Mouse (Mus musculus) CH12.LX (cell line): ENCODE data around the gene Cacnb4. TPM values are rescaled to one million over a fixed set of nuclear protein-coding genes. Genes with fewer than 3 reads are reported as not detected.

Experiments
- DNase-seq: peaks from one replicate; pipeline ENCODE4 v3.0.0-alpha.2; 2013; ENCODE audit errors: extremely low read depth
- H3K27ac ChIP-seq: 2 replicates; pipeline ENCODE4 v1.5.1; 2012; ENCODE audit warnings: low read depth, mild to moderate bottlenecking, control low read depth, moderate library complexity; ENCODE audit not compliant: insufficient read depth
- H3K27me3 ChIP-seq: replicated peaks from 2 replicates; pipeline ENCODE3; 2012; ENCODE audit warnings: inconsistent platforms
- H3K36me3 ChIP-seq, 2 experiments: replicated peaks in 1 of 2; 2 replicates each; pipeline versions ENCODE3 to v1.6.1; 2012; ENCODE audit warnings: inconsistent platforms in 1 of 2, low read length in 1 of 2, mild to moderate bottlenecking in 1 of 2, mixed read lengths in 1 of 2, moderate library complexity in 1 of 2; ENCODE audit not compliant: control insufficient read depth in 1 of 2, insufficient read depth in 1 of 2
- H3K4me1 ChIP-seq, 2 experiments: 2 replicates each; pipeline ENCODE4 v1.6.1; 2012; ENCODE audit warnings: inconsistent platforms in 1 of 2, moderate library complexity in 1 of 2; ENCODE audit not compliant: insufficient read depth in 2 of 2, control insufficient read depth in 1 of 2
- H3K4me2 ChIP-seq: 2 replicates; pipeline ENCODE4 v1.6.1; 2012; ENCODE audit warnings: low read depth, mild to moderate bottlenecking, control low read depth; ENCODE audit not compliant: poor library complexity, insufficient read depth, severe bottlenecking
- H3K4me3 ChIP-seq, 3 experiments: fragments of 150-350 bp in 1 of 3; sonication (generic) in 1 of 3; replicated peaks in 1 of 3; 2 replicates each; pipeline versions ENCODE3 to v1.5.1; 2011 to 2012; ENCODE audit warnings: low read depth in 2 of 3, low read length in 2 of 3, mild to moderate bottlenecking in 2 of 3, moderate library complexity in 2 of 3, control low read depth in 1 of 3, improper control_type of control experiment in 1 of 3, inconsistent platforms in 1 of 3, mixed read lengths in 1 of 3; ENCODE audit not compliant: poor library complexity in 1 of 3
- H3K79me2 ChIP-seq: replicated peaks from 2 replicates; pipeline ENCODE4 v1.6.1; 2012; ENCODE audit warnings: mild to moderate bottlenecking, moderate library complexity; ENCODE audit not compliant: control insufficient read depth, poor library complexity, insufficient read depth, severe bottlenecking; ENCODE audit errors: extremely low read depth
- H3K9ac ChIP-seq: 2 replicates; pipeline ENCODE4 v1.6.1; 2012; ENCODE audit warnings: low read depth, mild to moderate bottlenecking, control low read depth, moderate library complexity; ENCODE audit not compliant: insufficient read depth
- H3K9me3 ChIP-seq: replicated peaks from 2 replicates; pipeline ENCODE3; 2012; ENCODE audit warnings: low read length, inconsistent platforms, mixed read lengths
- BHLHE40 ChIP-seq: IDR thresholded peaks from 2 replicates; pipeline ENCODE4 v1.6.1; 2011; ENCODE audit warnings: mild to moderate bottlenecking, low read depth, low read length, improper control_type of control experiment
- CTCF ChIP-seq, 2 experiments: IDR thresholded peaks in 1 of 2; conservative IDR thresholded peaks in 1 of 2; 2 replicates each; pipeline ENCODE4 v1.5.1; 2011 to 2012; ENCODE audit warnings: low read depth in 2 of 2, low read length in 2 of 2, improper control_type of control experiment in 1 of 2, inconsistent platforms in 1 of 2, mild to moderate bottlenecking in 1 of 2, moderate library complexity in 1 of 2
- EP300 ChIP-seq: IDR thresholded peaks from 2 replicates; pipeline ENCODE4 v1.6.1; 2011; ENCODE audit warnings: low read length, improper control_type of control experiment
- ETS1 ChIP-seq: conservative IDR thresholded peaks from 2 replicates; pipeline ENCODE4 v1.6.1; 2012; ENCODE audit warnings: low read depth, mild to moderate bottlenecking, inconsistent platforms, low read length, improper control_type of control experiment, moderate library complexity
- GABPA ChIP-seq: IDR thresholded peaks from 2 replicates; pipeline ENCODE4 v1.6.1; 2012; ENCODE audit warnings: low read depth, low read length, improper control_type of control experiment, inconsistent platforms; ENCODE audit not compliant: insufficient replicate concordance
- IRF4 ChIP-seq: IDR thresholded peaks from 2 replicates; pipeline ENCODE4 v1.6.1; 2014; ENCODE audit warnings: low read depth, mild to moderate bottlenecking, inconsistent platforms, low read length, improper control_type of control experiment
- MAFK ChIP-seq: IDR thresholded peaks from 2 replicates; pipeline ENCODE4 v1.6.1; 2011; ENCODE audit warnings: low read length, improper control_type of control experiment; ENCODE audit not compliant: insufficient replicate concordance
- MAX ChIP-seq: IDR thresholded peaks from 2 replicates; pipeline ENCODE4 v1.6.1; 2011; ENCODE audit warnings: low read length, improper control_type of control experiment
- MAZ ChIP-seq: IDR thresholded peaks from 2 replicates; pipeline ENCODE4 v1.6.1; 2012; ENCODE audit warnings: low read depth, mild to moderate bottlenecking, inconsistent platforms, low read length, improper control_type of control experiment, moderate library complexity
- MEF2A ChIP-seq: IDR thresholded peaks from 2 replicates; pipeline ENCODE4 v1.6.1; 2014; ENCODE audit warnings: low read depth, mild to moderate bottlenecking, inconsistent platforms, low read length, improper control_type of control experiment, borderline replicate concordance
- MXI1 ChIP-seq: IDR thresholded peaks from 2 replicates; pipeline ENCODE4 v1.6.1; 2011; ENCODE audit warnings: mild to moderate bottlenecking, low read depth, low read length, improper control_type of control experiment
- NELFE ChIP-seq: IDR thresholded peaks from 2 replicates; pipeline ENCODE4 v1.6.1; 2011; ENCODE audit warnings: low read depth, low read length, improper control_type of control experiment
- NRF1 ChIP-seq: IDR thresholded peaks from 2 replicates; pipeline ENCODE4 v1.6.1; 2014; ENCODE audit warnings: low read depth, mild to moderate bottlenecking, inconsistent platforms, low read length, improper control_type of control experiment, moderate library complexity
- POLR2A ChIP-seq: IDR thresholded peaks from 2 replicates; pipeline ENCODE4 v1.6.1; 2011; ENCODE audit warnings: low read depth, mild to moderate bottlenecking, improper control_type of control experiment, low read length
- RCOR1 ChIP-seq: conservative IDR thresholded peaks from 2 replicates; pipeline ENCODE4 v1.6.1; 2012; ENCODE audit warnings: low read depth, mild to moderate bottlenecking, inconsistent platforms, low read length, improper control_type of control experiment
- TBP ChIP-seq: conservative IDR thresholded peaks from 2 replicates; pipeline ENCODE4 v1.6.1; 2011; ENCODE audit warnings: low read depth, low read length, improper control_type of control experiment
- USF1 ChIP-seq: IDR thresholded peaks from 2 replicates; pipeline ENCODE4 v1.6.1; 2014; ENCODE audit warnings: low read depth, mild to moderate bottlenecking, inconsistent platforms, low read length, improper control_type of control experiment
- ZKSCAN1 ChIP-seq: IDR thresholded peaks from 2 replicates; pipeline ENCODE4 v1.6.1; 2012; ENCODE audit warnings: low read depth, inconsistent platforms, low read length, improper control_type of control experiment, borderline replicate concordance
- ZMIZ1 ChIP-seq: IDR thresholded peaks from 2 replicates; pipeline ENCODE4 v1.6.1; 2012; ENCODE audit warnings: low read depth, mild to moderate bottlenecking, inconsistent platforms, low read length, improper control_type of control experiment
- dilution Hi-C: fragments of 300-500 bp; cut with MboI; formaldehyde crosslinking; loops from 2 replicates; pipeline ENCODE4 v1.14.3; 2020; ENCODE audit warnings: low sequenced_read_pairs; ENCODE audit not compliant: extremely low pct_unique_long_range_greater_than_20kb, extremely low pct_ligation_motif_present
- in situ Hi-C: fragments of 300-500 bp; cut with MboI; formaldehyde crosslinking; loops from 3 replicates; pipeline ENCODE4 v1.14.3; 2019; ENCODE audit warnings: low sequenced_read_pairs, low pct_ligation_motif_present, low pct_unique_long_range_greater_than_20kb, mixed read lengths
- polyA plus RNA-seq: library from polyadenylated mRNA; unstranded; fragments of >175 nt; gene quantifications from 2 replicates; pipeline ENCODE4 v1.2.1, GENCODE M21; 2012; ENCODE audit warnings: low read depth; ENCODE audit not compliant: insufficient read length
- total RNA-seq, 2 experiments: library from RNA; depleted of rRNA; stranded (reverse); fragments of 300-350 nt in 1 of 2; fragments of >200 nt in 1 of 2; gene quantifications; 2 replicates each; pipeline ENCODE4 v1.2.3; 2012 to 2014

Cacnb4 gene
- total and polyA plus RNA-seq, 3 experiments = 0.77 to 3.4 (median 1.5) TPM

GRCm38 (mm10) chr2:52470044-52470560 lies 206.5 kb downstream of the Cacnb4 start:
- Histone ChIP-seq H3K9me3 (no peaks in the 10 kb centered on the region), H3K4me3 (no peak overlapping the region), H3K27ac (no peak overlapping the region), H3K36me3 (peaks cover 0 to 6% of the 10 kb centered on the region in 2 experiments), H3K79me2 (no peaks in the 10 kb centered on the region), H3K4me2 (no peak overlapping the region), H3K9ac (no peak overlapping the region), H3K27me3 (no peaks in the 10 kb centered on the region), H3K4me1 (peaks cover 0 to 10% of the 10 kb centered on the region in 2 experiments; a peak in 2 of 4 replicates)
- no peak for DNase-seq
- dilution Hi-C loops = no loop called here
- no peak for TF ChIP-seq GABPA
- no peak for TF ChIP-seq MEF2A
- no peak for TF ChIP-seq MAFK
- TF ChIP-seq BHLHE40 = no peak
- no peak for TF ChIP-seq MAZ
- TF ChIP-seq IRF4 = no peak
- no peak for TF ChIP-seq TBP
- no peak for TF ChIP-seq POLR2A
- no peak for TF ChIP-seq ZKSCAN1
- no peak for TF ChIP-seq MAX
- TF ChIP-seq USF1 = no peak
- TF ChIP-seq ZMIZ1 = no peak
- TF ChIP-seq CTCF (conservative IDR thresholded peaks at IDR 0.05 in 1 of 2, IDR thresholded peaks at IDR 0.05 in 1 of 2; ENCODE audit: low read depth in 2 of 2, low read length in 2 of 2) = no peak
- in situ Hi-C loops = no loop called here

DNA sequence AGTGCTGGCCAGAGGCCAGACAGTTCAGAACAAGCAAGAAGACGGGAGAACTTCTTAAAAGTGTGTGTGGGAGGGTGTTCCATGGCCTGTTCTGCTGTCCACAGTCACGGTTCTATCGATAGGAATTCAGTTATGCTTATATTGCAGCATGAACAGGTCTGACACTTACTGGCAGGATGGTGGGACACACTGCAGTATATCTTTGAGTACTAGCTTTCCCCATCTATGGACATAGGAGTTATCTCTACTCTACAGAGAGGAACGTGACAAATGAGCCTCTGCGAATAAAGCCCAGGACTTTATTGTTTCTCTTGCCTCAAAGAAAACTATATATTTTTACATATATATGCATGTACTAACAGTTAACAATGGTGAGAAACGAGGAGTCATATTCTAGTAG lies 209.0 kb downstream of the Cacnb4 start:
- no peaks in the 10 kb centered on the region for H3K9me3 ChIP-seq
- TF ChIP-seq RCOR1 (no peak), ETS1 (no peak), EP300 (no peak), IRF4 (no peak), NELFE (no peak), POLR2A (no peak), NRF1 (no peak), MXI1 (no peak)
- H3K36me3 ChIP-seq = no peaks in the 10 kb centered on the region
- dilution Hi-C loops = no loop called here
- no peak overlapping the region for H3K4me3 ChIP-seq
- H3K9ac ChIP-seq = no peak overlapping the region
- in situ Hi-C loops = no loop called here
- H3K79me2 ChIP-seq = no peaks in the 10 kb centered on the region
- peaks cover 0 to 10% of the 10 kb centered on the region in 2 experiments; a peak in 2 of 4 replicates for H3K4me1 ChIP-seq
- no peaks in the 10 kb centered on the region for H3K27me3 ChIP-seq
- H3K4me2 ChIP-seq = no peak overlapping the region
- no peak for DNase-seq
- H3K27ac ChIP-seq = no peak overlapping the region
